Mouse (Mus musculus) CD4-positive, CD25-positive, alpha-beta regulatory T cell (primary cell): ENCODE measurements around the gene Pram1. TPM values are rescaled to one million over a fixed set of nuclear protein-coding genes. Genes with fewer than 3 reads are reported as not detected.

Experiments used
- polyA plus RNA-seq: library from polyadenylated mRNA; unstranded; fragments of 100-300 nt; shearing (Covaris generic); gene quantifications from one replicate; pipeline ENCODE4 v1.2.1, GENCODE M21; 2017

Pram1 gene
- 2.2 TPM for polyA plus RNA-seq

GRCm38 (mm10) chr17:33637516-33638276 is at the start of gene Pram1:
Gene Pram1 (plus strand): TSS chr17:33638056.

GRCm38 (mm10) chr17:33628621-33629486 is 9.0 kb upstream of the Pram1 start, which contains the start of gene Zfp414:
Gene Zfp414 (plus strand): TSS chr17:33629090.

GRCm38 (mm10) chr17:33686760-33687159 is 48.9 kb downstream of the Pram1 start, which contains the start of gene Hnrnpm:
Gene Hnrnpm (minus strand): TSS chr17:33686860.

Other genes with a start within 250 kb of the Pram1 start
- 6.1 TPM for gene Zfp101, start 243.4 kb upstream of the Pram1 start, polyA plus RNA-seq
- gene Actl9, start 205.2 kb upstream of the Pram1 start, polyA plus RNA-seq, result not detected
- gene Adamts10, start 113.9 kb upstream of the Pram1 start, polyA plus RNA-seq, result 111 TPM
- gene Myo1f, start 82.3 kb upstream of the Pram1 start, polyA plus RNA-seq, result 34.4 TPM
- 74.9 TPM for gene Zfp414, start 9.0 kb upstream of the Pram1 start, polyA plus RNA-seq
- 381 TPM for gene Hnrnpm, start 48.8 kb downstream of the Pram1 start, polyA plus RNA-seq
- 122 TPM for gene March2, start 80.6 kb downstream of the Pram1 start, polyA plus RNA-seq
- 284 TPM for gene Rab11b, start 122.5 kb downstream of the Pram1 start, polyA plus RNA-seq
- gene Angptl4, start 143.8 kb downstream of the Pram1 start, polyA plus RNA-seq, result 4.3 TPM
- gene Kank3, start 172.5 kb downstream of the Pram1 start, polyA plus RNA-seq, result 8.6 TPM
- 904 TPM for gene Rps28, start 186.5 kb downstream of the Pram1 start, polyA plus RNA-seq
- 318 TPM for gene Ndufa7, start 186.5 kb downstream of the Pram1 start, polyA plus RNA-seq
- 19.6 TPM for gene Cd320, start 205.0 kb downstream of the Pram1 start, polyA plus RNA-seq
- gene Gm7029, start 235.8 kb downstream of the Pram1 start, polyA plus RNA-seq, result not detected